8 mouse cellular contexts compared by ENCODE assay signal in the genomic region with DNA sequence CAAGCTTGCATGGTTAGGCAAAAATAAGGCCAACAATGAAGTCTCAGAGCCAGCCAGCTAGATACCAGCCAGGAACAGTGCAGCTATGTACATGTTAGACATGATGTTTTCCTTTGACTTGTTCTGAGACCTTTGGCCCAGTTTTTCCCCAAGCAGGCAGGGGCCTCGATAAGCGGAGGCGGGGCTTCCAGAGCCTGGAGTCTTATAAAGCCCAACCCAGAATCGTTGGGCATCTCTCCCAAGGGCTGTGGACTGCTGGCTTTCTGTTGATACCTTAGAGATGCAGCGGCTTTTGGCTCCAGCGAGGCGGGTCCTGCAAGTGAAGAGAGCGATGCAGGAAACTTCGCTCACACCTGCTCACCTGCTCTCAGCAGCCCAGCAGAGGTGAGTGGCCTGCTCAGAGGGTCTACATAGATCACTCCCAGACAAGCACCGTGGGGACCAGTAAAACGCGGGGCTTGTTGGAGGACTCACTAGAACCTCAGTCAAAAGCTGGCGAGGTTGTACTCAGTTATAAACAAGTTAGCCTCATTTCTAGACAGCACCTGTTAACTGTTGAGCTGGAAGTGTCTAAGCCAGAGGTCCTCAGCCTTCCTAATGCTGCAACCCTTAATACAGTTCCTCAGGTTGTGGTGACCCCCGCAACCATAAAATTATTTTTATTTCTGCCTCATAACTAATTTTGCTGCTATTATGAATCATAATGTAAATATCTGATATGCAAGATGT. TPM values are rescaled to one million over a fixed set of nuclear protein-coding genes. Genes with fewer than 3 reads are reported as not detected.
DNase-seq lines count a peak whose midpoint lies in the region; ATAC-seq and TF ChIP-seq lines count a peak whose summit lies in the region.

Gene Hmgcs2 (plus strand): TSS at position 232 of the 729 bp plus-strand sequence.

- peaks cover 17% of the 10 kb centered on the region for H3K4me1 ChIP-seq in megakaryocyte, embryonic 14.5 days
- H3K4me1 ChIP-seq in hindbrain, embryonic 13.5 days (replicated peaks) = 0 out of 2 replicates have a peak, but pooled peaks cover 5% of the 10 kb centered on the region
- peaks cover 8% of the 10 kb centered on the region; the same call in 1 of the 2 replicates for H3K4me1 ChIP-seq in liver, adult 2 months (ENCODE audit: control insufficient read depth, insufficient read depth, low read length)
- no peaks in the 10 kb centered on the region for H3K4me1 ChIP-seq in midbrain, postnatal 0 days (ENCODE audit: insufficient read depth, low read length)

- TF ChIP-seq CTCF in liver, adult 2 months (IDR thresholded peaks at IDR 0.05; ENCODE audit: low read depth, low read length) = no peak
- no peak for TF ChIP-seq CTCF in midbrain, postnatal 0 days (IDR thresholded peaks at IDR 0.05)

- H3K9ac ChIP-seq in hindbrain, embryonic 13.5 days = no peak within 1 kb of the TSS
- H3K9ac ChIP-seq in liver, adult 2 months (ENCODE audit: low read depth, low read length) = peak within 1 kb of the TSS; percentile 82
- no peak within 1 kb of the TSS for H3K9ac ChIP-seq in midbrain, postnatal 0 days (replicated peaks; ENCODE audit: low read length, poor library complexity, severe bottlenecking)

- H3K4me2 ChIP-seq in hindbrain, embryonic 13.5 days = 0 out of 2 replicates have a peak within 1 kb of the TSS, but pooled peaks have one; percentile 15
- H3K4me2 ChIP-seq in midbrain, postnatal 0 days (ENCODE audit: low read depth, low read length, poor library complexity, severe bottlenecking) = 0 out of 2 replicates have a peak within 1 kb of the TSS, but pooled peaks have one; percentile 5

- ATAC-seq in megakaryocyte, adult 5-6 weeks (ENCODE audit: poor library complexity, severe bottlenecking) = no peak
- ATAC-seq in hindbrain, embryonic 13.5 days (ENCODE audit: low FRiP score) = peak; percentile 65
- ATAC-seq in midbrain, postnatal 0 days (ENCODE audit: low FRiP score) = peak; percentile 21; the same call in 1 of the 2 replicates

- peak; percentile 34 for DNase-seq in gastrocnemius, adult 18-20 months (ENCODE audit: low spot score)
- peak; percentile 97 for DNase-seq in liver, adult 2 months (ENCODE audit: extremely low read depth, low read depth, low spot score)
- peak; percentile 38 for DNase-seq in midbrain, postnatal 0 days (ENCODE audit: low spot score)
- DNase-seq in thymus, postnatal 36 days = peak; percentile 18 to 42
- DNase-seq in T-cell, adult 2 months (ENCODE audit: low spot score) = no peak

- no peaks in the 10 kb centered on the region for H3K9me3 ChIP-seq in megakaryocyte, embryonic 14.5 days
- H3K9me3 ChIP-seq in hindbrain, embryonic 13.5 days = no peaks in the 10 kb centered on the region
- no peaks in the 10 kb centered on the region for H3K9me3 ChIP-seq in midbrain, postnatal 0 days (ENCODE audit: low read length)

- peaks cover 32% of the 10 kb centered on the region for H3K79me2 ChIP-seq in liver, adult 2 months (ENCODE audit: control insufficient read depth, insufficient read depth, low read length)

- peak; percentile 98 for TF ChIP-seq POLR2A in liver, adult 2 months (IDR thresholded peaks at IDR 0.05; ENCODE audit: extremely low read depth, insufficient read depth, low read length)

- no peak within 1 kb of the TSS for H3K27ac ChIP-seq in hindbrain, embryonic 13.5 days
- peak within 1 kb of the TSS; percentile 82 for H3K27ac ChIP-seq in liver, adult 2 months (replicated peaks; ENCODE audit: insufficient read depth, low read depth, low read length)
- H3K27ac ChIP-seq in midbrain, postnatal 0 days (ENCODE audit: low read depth, low read length) = no peak within 1 kb of the TSS

- H3K36me3 ChIP-seq in megakaryocyte, embryonic 14.5 days (replicated peaks; ENCODE audit: low read length) = no peaks in the 10 kb centered on the region
- no peaks in the 10 kb centered on the region for H3K36me3 ChIP-seq in hindbrain, embryonic 13.5 days
- peaks cover 31% of the 10 kb centered on the region for H3K36me3 ChIP-seq in liver, adult 2 months (ENCODE audit: control insufficient read depth, insufficient read depth, low read length)
- no peaks in the 10 kb centered on the region for H3K36me3 ChIP-seq in midbrain, postnatal 0 days (ENCODE audit: insufficient read depth, low read length)

- 67% methylated on average over 14 of the region's 14 CpGs for WGBS in hindbrain, embryonic 13.5 days
- 13% methylated on average over 14 of the region's 14 CpGs for WGBS in liver, adult 2 months
- 60% methylated on average over 14 of the region's 14 CpGs for WGBS in midbrain, postnatal 0 days

- H3K4me3 ChIP-seq in megakaryocyte, embryonic 14.5 days (replicated peaks) = peak within 1 kb of the TSS; percentile 1
- H3K4me3 ChIP-seq in hindbrain, embryonic 13.5 days = no peak within 1 kb of the TSS
- peak within 1 kb of the TSS; percentile 66 for H3K4me3 ChIP-seq in liver, adult 2 months (ENCODE audit: insufficient read depth, low read depth, low read length)
- H3K4me3 ChIP-seq in midbrain, postnatal 0 days (ENCODE audit: low read depth, low read length) = 0 out of 2 replicates have a peak within 1 kb of the TSS, but pooled peaks have one; percentile 9

- peaks cover 16% of the 10 kb centered on the region for H3K27me3 ChIP-seq in megakaryocyte, embryonic 14.5 days (replicated peaks)
- no peaks in the 10 kb centered on the region for H3K27me3 ChIP-seq in hindbrain, embryonic 13.5 days
- no peaks in the 10 kb centered on the region for H3K27me3 ChIP-seq in liver, adult 2 months (ENCODE audit: control insufficient read depth, insufficient read depth, low read length)
- H3K27me3 ChIP-seq in midbrain, postnatal 0 days (ENCODE audit: insufficient read depth, low read length) = no peaks in the 10 kb centered on the region

RNA-seq across cellular contexts. Expression of gene Hmgcs2, which starts in this region (rescaled TPM):
- polyA plus RNA-seq in megakaryocyte, embryonic 14.5 days (2012; ENCODE audit: insufficient read depth, low replicate concordance) = not detected in 2 replicates
- 0.46 TPM in 1 of 2 replicates, not detected in the other for total RNA-seq in megakaryocyte, adult 5-6 weeks (2015)
- total RNA-seq in megakaryocyte, adult 5-6 weeks (2017) = 0.11 and 0.24 TPM in 2 replicates
- total RNA-seq in gastrocnemius, adult 18-20 months (2021) = 1 to 10 TPM; 1.1 to 2.4 TPM
- polyA plus RNA-seq in hindbrain, embryonic 13.5 days (2015; fragmentation: Nextera tagmentation; extraction: Ambion mirVana) = 15.6 and 16.6 TPM in 2 replicates
- 687 and 765 TPM in 2 replicates for total RNA-seq in liver, adult 2 months (2014; rRNA removed)
- polyA plus RNA-seq in liver, adult 2 months (2012; rRNA removed) = 1,077 and 1,098 TPM in 2 replicates
- 22.3 and 24.8 TPM in 2 replicates for total RNA-seq in midbrain, postnatal 0 days (2014; rRNA removed)
- polyA plus RNA-seq in midbrain, postnatal 0 days (2015; fragmentation: Nextera tagmentation; extraction: Ambion mirVana) = 36.3 and 40.4 TPM in 2 replicates

Comparison
In these comparisons a context has a peak if more than half of its experiments do, and no peak if none do; other contexts are left out.
1. RNA of gene Hmgcs2 (total RNA-seq): 687 to 765 TPM in liver, adult 2 months; 22.3 to 24.8 TPM in midbrain, postnatal 0 days, 1.1 to 2.4 TPM in gastrocnemius, adult 18-20 months and 0.11 to 0.46 TPM in megakaryocyte, adult 5-6 weeks; every median in the first group is over 10 times any median in the second.
2. RNA of gene Hmgcs2 (polyA plus RNA-seq): 1,077 to 1,098 TPM in liver, adult 2 months; 36.3 to 40.4 TPM in midbrain, postnatal 0 days, 15.6 to 16.6 TPM in hindbrain, embryonic 13.5 days and not detected in megakaryocyte, embryonic 14.5 days; every median in the first group is over 10 times any median in the second.